Mouse (Mus musculus): ENCODE results near the gene Retn.

- TF ChIP-seq CTCF (IDR thresholded peaks at IDR 0.05; ENCODE audit: low read depth) (no peak), EP300 (optimal IDR thresholded peaks at IDR 0.05) (no peak)
These were observed 14.8 kb downstream of the Retn start for GRCm38 (mm10) chr8:3670388-3670787.
